Mouse (Mus musculus): ENCODE data around the gene Ak3.
"Not testable (repeated sequence)": the region's sequence is repeated elsewhere in the genome, so short reads cannot be mapped to it uniquely, and the experiment has no call there.

The Ak3 gene

DNA sequence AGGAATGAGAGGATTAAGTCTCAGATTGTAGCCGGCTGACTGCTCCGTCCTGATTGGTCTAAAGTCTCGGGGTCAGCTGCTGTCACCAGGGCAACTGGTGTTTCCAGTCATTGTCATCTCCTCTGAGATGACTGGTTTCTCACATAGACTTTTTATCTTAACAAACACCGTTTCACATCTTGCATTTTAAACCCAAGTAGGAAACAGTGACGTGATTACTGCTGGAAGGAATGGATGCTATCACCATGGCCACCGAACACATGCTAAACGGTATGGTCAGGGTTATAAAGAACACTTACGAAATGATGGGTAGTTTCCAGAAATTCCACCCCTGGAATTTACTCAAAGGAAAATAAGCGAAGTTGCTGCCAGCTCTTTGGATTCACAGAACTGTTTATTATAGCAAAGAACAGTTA is 3.4 kb downstream of the Ak3 start:
- DNase-seq (ENCODE audit: low read depth in 1 of 2, low spot score in 2 of 2) = no peak

DNA sequence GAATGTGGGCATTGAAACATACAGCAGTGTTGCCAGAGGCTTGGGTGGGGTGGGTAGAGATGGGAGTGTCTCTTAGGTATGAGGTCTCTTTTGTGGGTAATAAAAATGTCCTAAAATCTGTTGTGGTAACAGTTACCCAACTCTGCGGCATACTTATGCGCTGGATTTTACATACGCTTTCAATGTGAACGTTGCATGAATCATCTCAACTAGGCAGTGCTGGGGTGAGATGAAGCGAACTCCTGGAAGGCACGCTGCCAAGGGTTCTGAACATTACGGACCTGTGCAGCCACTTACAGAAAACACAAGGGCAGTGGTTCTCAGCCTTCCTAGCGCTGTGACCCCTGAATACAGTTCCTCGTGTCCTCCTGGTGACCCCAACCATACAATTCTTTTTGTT is 5.1 kb downstream of the Ak3 start:
- no peak for DNase-seq (ENCODE audit: low read depth in 1 of 2, low spot score in 2 of 2)

DNA sequence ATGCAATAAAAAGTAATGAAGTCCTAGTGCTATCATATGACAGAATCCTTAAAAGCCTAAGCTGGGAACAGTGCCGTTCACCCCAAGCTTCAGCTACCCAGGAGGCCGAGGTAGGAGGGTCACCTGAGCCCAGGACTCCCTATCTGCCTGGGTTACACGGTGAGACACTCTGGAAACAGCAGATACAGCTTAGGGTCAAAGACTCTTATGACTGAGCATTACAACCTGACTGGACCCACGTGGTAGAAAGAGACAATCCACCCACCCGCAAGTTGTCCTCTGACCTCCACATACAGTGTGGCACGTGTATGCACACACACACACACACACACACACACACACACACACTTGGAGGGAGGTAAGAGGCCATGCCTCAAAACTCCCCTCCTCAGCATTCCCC is 5.6 kb downstream of the Ak3 start:
- DNase-seq (ENCODE audit: low read depth in 1 of 2, low spot score in 2 of 2) = no peak

DNA sequence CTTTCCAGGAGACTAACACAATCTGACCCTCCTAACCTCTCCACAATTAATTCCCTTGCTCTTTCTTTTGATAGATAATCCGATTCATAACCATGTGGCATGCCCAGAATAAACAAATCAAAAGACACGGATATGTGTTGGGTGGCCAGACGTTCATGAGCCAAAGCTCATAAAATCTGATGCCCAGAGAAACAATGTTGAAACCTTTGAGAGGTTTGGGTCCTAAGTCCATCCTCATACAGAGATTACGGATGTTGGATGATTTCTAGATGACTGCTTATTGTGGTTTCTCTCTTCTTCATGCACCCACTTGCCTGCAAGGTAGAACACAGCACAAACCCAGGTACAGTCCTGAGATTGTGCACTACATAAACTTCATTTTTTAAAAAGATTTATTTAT is 7.6 kb downstream of the Ak3 start:
- no peak for DNase-seq (ENCODE audit: low read depth in 1 of 2, low spot score in 2 of 2)

DNA sequence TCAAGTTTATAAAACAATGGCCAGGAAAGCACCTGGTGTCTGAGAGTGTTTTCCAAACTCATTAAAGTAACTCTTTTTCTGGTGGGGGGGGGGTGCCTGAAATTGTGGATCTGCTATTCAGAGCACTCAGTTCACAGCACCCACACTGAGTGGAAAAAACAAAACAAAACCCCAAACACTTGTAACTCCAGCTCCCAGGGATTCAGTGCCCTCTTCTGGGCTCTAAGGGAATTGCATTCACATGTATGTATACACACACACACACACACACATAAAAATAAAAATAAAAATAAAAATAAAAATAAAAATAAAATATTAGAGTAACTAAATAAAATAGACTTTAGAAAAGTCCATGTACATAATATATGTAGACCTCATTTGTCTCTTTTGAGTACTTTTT is 8.4 kb downstream of the Ak3 start:
- DNase-seq (ENCODE audit: low read depth in 1 of 2, low spot score in 2 of 2) = no peak

DNA sequence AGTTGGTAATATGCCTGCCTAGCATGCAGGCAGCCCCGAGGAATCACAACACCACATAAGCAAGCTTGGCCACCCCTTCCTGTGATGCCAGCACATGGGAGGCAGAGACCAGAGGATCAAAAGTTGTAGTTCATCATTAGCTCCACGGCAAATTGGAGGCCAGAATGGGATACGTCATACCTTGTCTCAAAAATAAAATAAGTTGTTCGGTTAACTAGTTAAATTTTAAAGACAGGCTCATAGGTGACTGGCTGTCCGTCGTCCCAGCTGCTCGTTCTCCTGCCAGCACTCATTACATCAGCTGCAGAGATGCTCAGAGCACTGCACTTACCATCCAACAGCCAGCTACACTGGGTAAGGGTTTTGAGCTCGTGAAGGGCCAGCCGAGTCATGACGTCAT is 10.2 kb downstream of the Ak3 start:
- DNase-seq (ENCODE audit: low read depth in 1 of 2, low spot score in 2 of 2) = no peak

DNA sequence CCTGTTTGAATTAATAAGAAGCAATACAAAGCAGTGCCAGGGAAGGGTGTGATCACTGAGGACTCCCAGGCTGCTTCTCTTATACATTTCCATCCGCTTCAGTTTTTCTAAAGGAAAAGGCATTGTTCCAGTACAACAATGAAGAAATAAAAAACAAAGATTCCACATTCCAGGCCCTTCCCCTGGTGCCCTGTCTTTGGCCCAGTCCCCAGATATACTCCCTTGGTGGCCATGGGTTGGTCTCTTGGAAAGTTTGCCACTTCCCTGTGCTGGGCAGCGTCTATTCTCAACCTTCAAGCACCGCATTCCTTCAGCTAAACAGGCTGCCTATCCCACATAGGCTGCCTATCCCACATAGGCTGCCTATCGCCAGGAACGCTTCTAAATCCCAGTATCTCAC is 10.7 kb downstream of the Ak3 start:
- DNase-seq (ENCODE audit: low read depth in 1 of 2, low spot score in 2 of 2) = no peak

DNA sequence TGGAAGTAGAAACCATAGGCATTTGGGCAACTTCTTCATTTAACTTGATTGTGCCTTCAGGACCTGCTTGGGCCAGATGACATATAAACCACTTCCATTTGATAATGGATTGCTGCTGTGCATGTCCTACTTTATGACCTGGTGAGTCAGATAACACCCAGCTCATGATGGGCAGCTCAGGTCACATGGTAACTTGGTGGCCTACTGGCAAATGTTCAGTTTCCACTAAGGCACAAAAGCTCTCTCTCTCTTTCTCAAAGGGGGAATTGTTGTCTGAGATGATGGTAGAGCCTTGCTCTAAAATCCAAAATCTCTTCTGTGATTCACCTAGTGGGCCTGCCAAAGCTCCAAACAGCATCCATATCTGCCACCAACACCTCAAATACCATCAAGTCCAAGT is 15.1 kb downstream of the Ak3 start:
- DNase-seq (ENCODE audit: low read depth in 1 of 2, low spot score in 2 of 2) = no peak

DNA sequence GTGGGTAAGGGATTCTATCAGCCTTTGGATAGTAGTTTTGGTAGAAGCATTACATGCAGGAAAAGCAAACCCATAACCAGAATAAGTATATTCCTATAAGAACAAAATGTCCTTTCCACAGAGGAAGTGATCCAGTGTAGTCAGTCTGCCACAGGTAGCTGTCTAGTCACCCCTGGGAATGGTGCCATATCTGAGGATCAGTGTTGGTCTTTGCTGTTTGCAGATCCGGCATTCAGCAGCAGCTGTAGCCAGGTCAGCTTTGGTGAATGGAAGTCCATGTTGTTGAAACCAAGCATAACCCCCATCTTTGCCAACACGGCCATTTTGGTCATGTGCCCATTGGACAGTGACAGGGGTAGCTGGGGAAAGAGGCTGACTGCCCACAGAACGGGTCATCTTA is 16.0 kb downstream of the Ak3 start:
- no peak for DNase-seq (ENCODE audit: low read depth in 1 of 2, low spot score in 2 of 2)

DNA sequence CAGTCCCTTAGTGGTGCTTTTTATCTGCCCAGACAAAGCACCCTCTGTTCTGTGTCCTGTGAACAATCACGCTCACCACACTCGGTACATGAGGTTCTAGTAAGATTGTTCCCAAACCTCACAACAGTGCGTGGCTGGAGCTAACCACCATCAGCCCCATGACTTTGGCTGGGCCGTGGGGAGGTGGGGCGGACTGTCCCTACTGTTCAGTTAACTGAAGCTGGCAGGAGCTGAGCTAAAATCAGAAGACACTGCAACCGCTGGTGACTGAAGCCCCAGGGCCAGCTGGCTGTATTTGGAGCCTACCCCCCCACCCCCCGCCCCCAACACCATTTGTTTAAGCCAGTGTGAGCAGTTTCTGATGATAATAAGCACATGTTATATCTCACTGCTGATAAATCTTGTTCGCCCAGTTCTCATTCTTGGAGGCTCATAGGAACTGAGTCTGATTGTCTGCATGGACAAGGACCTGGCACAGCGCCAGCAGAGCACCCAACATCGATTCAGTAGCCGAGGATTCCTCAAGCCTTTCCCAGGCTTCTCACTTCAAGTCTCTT is 23.3 kb downstream of the Ak3 start:
- no peak for DNase-seq (ENCODE audit: low read depth in 1 of 2, low spot score in 2 of 2)

DNA sequence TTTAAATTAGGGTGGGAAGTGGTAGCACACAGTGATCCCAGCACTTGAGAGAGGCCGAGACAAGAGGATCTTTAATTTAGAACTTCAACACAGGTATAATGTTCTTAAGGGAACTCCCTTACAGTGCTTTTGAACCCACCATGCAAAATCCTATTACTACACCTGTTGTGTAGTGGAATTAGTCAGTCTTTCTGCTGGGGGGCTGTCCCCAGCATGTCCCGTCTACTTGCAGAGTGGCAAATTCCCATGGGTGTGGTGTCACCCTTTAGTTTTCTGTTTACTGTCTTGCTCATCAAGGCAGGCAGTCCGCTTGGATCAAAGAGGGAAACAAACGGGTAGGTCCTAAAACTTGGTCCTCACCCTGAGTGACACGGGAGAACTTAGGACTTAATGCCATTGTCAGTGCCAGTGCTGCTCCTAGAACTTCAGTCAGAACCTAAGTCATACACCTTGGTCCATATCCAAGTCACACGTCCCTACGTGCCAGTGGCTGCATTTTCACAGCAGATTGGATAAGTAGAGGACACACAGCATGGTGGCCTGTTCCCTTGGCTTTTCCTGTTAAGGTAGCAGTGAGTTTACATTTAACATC is 25.9 kb downstream of the Ak3 start:
- DNase-seq (ENCODE audit: low read depth in 1 of 2, low spot score in 2 of 2) = no peak

DNA sequence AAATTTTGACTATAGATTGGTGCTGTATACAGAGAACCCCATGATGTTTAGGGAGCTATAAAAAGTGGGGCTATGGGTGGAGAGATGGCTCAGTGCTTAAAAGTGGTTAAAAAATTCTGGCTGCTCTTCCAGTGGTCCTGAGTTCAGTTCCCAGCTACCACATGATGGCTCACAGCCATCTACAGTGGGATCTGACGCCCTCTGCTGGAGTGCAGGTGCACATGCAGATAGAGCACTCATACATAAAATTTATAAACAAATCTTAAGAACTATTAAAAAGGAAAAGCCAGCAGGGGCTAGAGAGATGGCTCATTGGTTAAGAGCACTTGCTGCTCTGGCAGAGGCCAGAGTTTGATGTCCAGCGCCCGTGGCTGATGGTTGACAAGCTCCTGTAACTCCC is 28.1 kb downstream of the Ak3 start:
- DNase-seq (ENCODE audit: low read depth in 1 of 2, low spot score in 2 of 2) = no peak

DNA sequence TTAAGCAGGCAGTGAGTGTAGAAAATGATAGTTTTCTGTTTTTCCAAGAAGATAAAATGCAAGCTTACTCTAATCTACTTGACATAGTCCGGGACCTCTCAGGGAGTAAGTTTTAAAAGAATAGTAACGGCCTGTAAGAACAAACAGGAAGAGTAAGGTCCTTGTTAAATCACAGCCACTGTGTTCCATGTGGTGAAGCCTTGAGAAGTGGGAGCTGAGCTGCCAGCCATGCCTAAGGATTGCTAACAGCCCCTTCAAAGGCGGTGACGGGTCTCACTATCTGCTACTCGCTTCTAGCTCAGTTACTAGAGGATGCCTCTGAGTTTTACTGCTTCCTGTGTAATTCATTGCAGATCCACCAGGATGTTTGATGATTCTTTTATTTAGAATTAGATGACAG is 31.0 kb downstream of the Ak3 start:
- no peak for DNase-seq (ENCODE audit: low read depth in 1 of 2, low spot score in 2 of 2)

DNA sequence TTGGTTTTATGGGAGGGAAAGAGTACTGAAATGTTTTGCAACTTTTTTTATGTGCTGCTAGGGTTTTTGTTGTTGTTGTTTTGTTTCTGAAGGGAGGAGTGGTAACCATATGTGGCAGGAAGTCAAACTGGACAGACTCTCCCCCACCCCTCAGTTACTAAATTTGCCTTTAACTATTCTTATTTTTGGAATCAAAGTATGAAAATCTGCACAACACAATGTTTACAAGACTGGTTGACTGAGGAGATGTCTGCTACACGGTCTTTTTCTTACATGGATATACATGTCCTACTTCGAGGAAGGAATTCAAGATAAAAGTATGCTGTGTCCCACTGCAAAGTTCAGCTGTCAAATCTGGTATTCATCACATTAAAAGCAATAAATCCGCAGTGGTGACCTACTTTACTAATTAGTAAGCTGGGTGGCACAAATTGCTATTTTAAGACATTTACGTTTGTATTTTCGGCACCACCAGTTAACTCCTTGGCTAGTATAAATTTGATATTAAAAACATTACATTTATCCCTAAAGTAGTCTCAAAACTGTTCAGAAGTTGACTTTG is 31.5 kb downstream of the Ak3 start:
- DNase-seq (ENCODE audit: low read depth in 1 of 2, low spot score in 2 of 2) = no peak

DNA sequence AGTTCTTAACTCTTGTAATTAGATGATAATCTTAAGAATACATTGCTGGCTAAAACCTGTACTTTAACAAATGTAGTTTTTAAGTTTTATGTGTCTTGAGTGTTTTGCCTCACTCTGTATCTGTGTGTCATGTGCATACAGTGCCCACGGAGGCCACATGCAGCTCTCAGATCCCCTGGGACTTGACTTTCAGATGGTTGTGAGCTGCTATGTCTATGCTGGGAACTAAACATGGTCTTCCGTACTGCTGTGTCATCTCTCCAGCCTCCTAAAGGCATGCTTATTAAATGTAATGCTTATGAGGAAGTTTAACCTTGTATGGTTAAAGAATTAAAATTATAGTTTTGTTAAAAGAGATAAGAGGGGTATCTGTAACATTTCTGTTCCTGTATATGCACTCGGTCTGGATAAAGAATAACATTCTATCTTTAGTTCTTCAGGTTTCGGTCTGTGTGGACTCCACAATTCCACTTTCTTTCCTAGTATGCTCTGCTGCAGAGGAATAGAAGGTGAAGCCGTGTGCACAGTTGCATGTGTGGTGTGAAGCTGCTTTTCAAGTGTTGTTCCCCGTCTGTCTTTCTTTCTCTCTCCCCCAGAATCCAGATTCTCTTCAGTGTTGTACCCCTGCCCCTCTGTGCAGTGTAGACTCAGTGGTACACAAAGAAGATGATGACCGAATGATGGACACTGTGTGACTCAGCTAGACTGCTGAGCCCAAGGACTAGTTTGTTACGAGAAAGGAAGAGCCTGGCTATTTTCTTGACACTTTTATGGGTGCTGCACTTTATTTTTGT is 32.2 kb downstream of the Ak3 start:
- no peak for DNase-seq (ENCODE audit: low read depth in 1 of 2, low spot score in 2 of 2)

DNA sequence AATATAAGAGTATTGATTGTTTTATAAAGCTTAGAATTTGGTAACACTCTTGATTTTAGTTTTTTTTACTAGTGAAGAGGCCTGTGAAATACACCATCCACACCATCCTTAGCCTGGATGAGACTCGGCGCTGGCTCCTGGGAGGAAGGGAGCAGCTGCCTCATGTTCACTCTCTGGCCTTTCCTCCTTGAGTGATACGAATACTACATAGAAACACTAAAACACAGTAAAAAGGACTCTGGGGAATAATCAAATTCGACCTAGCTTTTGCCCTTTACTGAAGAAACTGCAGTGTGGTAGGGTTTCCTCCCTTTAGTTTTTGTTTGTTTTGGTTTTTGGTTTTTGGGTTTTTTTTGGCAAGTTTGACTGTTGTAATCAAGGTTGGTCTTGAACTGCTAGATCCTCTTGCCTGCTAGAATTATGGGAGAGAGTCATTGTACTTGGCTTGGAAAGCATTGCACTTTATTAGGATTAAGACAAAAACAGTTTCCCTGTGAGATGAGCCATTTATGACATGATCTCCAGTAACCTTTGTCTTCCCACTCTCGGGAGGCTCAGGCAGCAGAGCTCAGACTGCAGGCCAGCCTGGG is 33.2 kb downstream of the Ak3 start:
- no peak for DNase-seq (ENCODE audit: low read depth in 1 of 2, low spot score in 2 of 2)

DNA sequence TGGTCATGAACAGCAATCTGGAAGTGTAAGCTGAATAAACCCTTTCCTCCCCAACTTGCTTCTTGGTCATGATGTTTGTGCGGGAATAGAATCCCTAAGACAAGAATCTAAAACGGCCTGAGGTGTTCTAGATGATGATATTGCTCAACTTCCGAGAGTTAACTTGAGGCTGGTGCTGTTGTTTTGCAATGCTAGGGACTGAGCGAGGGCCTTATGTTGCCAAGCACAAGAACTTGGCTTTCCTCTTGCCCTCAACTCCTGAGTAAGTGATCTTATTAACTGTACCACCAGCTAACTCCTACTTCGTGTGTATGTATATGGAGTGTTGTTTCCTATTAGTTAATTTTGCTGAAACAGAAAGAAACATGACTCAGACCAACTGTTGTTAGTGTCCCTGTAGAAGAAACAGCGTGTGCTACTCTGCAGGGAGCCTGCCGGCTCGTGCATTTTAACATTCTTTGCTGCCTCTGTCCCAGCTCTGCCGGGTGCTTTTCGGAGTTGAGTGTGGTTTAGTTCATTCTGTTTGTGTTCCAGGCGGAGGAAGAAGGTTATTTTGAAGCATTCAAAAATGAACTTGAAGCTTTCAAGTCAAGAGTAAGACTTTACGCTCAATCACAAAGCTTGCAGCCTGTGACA is 36.3 kb downstream of the Ak3 start:
- no peak for DNase-seq (ENCODE audit: low read depth in 1 of 2, low spot score in 2 of 2)

DNA sequence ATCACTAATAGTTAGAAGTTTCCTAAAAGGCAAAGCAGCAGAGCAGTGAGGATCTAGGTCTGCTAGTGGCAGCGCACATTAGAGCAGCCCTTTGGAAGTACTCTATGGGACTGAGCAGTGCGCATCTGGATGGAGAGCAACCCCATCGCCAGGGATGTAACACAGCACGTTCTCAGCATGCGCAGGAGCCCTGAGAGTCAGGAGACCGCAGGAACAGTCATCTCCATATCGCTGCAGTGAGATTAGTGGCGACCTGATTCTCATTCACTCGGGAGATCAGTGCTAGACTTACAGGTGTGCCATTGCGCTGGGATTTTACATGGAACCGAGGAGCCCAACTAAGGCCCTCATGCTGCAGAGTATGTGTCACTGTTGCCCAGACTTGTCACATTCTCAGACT is 38.7 kb downstream of the Ak3 start:
- no peak for DNase-seq (ENCODE audit: low read depth in 1 of 2, low spot score in 2 of 2)

DNA sequence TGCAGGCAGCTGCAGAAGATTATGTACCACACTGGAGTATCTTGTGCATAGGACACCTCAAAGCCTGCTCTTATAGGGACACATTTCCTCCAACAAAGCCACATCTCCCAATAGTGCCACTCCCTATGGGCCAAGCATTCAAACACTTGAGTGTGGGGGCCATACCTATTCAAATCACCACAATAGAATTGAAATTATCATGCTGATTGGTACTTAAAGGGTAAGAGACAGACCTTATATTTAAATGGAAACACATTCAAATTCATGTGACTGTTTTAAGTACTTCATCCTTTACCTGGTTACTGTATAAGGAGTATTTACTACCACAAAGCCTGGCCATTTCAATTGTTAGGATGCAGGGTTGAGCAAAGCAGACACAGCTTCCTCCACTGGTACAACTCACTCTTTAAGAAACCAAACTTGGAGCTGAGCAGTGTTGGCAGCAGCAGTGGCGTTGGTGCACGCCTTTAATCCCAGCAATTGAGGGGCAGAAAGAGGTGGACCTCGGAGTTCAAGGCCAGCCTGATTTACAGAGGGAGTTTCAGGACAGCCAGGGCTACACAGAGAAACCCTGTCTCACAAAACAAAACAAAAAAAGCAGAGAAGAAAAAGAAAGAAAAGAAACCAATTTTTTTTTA is 39.6 kb downstream of the Ak3 start:
- DNase-seq (ENCODE audit: low read depth in 1 of 2, low spot score in 2 of 2) = no peak

DNA sequence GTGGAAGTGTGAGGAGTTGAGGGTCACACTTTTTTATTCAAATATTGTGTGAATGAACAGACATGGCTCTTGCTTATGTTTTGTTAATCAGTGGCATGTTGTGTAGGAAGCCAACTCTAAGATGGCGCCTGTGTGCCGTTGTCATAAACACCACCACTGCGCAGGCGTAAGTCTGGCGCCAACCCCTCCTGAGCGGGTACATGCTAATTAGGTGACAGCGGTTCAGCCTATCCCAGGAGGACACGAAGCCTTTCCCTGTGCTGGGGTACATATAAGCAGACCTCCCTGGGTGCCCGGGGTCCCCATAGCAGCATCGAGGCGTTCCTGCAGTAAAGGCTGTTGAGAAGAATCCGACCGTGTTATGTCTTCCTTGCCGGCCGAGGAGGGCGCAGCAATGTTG is 47.4 kb downstream of the Ak3 start:
- not testable (repeated sequence) for DNase-seq (ENCODE audit: low read depth in 1 of 2, low spot score in 2 of 2)

DNA sequence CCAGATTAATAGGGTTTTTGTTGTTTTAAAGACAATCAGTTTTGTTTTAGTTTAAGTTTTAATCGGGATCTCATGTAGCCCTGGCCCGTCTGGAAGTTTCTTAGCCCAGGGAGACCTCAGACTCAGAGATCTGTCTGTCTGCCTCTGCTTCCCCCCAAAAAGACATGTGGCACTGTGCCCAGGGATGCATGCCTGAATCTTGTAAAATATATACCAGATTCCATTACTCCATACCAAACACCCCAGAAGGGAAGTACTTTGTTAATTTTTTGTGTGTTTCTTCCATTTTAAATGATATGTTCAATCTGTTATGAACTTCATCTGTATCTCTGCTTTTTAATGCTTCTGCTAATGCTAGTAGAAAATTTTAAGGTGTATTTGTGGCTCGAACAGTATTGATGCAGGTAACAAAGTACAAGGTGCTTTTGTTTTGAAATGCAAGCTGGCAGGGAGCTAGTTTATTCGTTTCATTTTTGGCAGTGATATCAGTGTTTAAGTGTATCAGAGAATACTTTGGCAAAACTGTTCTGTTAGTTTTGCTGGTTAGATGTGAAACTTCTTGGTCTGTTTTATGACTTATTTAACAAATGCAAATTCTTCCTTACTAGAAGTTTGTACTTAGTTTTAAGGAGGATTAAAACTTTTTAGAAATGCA is 49.7 kb downstream of the Ak3 start:
- no peak for DNase-seq (ENCODE audit: low read depth in 1 of 2, low spot score in 2 of 2)

Data from monocyte, adult 2 months (primary cell).